ENCODE assay signal across 10 mouse cellular contexts in genomic region chr1:133887044-133887443, GRCm38 (mm10). TPM values are rescaled to one million over a fixed set of nuclear protein-coding genes. Genes with fewer than 3 reads are reported as not detected.
DNase-seq lines count a peak whose midpoint lies in the region; ATAC-seq and TF ChIP-seq lines count a peak whose summit lies in the region.
"Had no signal": no experiment of that assay in that cellular context is flagged by ENCODE, and none has a peak within 500 bp of the region (broad histone marks: within the 10 kb centered on the region; RNA-seq: fewer than 3 reads in every experiment).

No protein-coding gene starts in this region.

- no peak overlapping the region for H3K4me3 ChIP-seq in hindbrain, embryonic 12.5 days
- H3K4me3 ChIP-seq in liver, embryonic 16.5 days (ENCODE audit: low read depth, low read length), result no peak overlapping the region
- no peak overlapping the region for H3K4me3 ChIP-seq in thymus, adult 2 months (ENCODE audit: control insufficient read depth, insufficient read depth, low read length)
- H3K4me3 ChIP-seq: limb, embryonic 13.5 days; stomach, embryonic 15.5 days had no signal

- DNase-seq in adrenal gland, postnatal 14 days, result peak; percentile 34
- no peak for DNase-seq in adrenal gland, adult 18-20 months (ENCODE audit: low spot score in 2 of 2)
- peak; percentile 73 to 75 for DNase-seq in cerebellum, postnatal 25 days
- peak; percentile 62 to 86 for DNase-seq in right cerebral cortex, postnatal 36 days (ENCODE audit: low spot score in 2 of 2)
- no peak for DNase-seq in thymus, adult 2 months
- DNase-seq in T-cell, adult 2 months (ENCODE audit: low spot score), result no peak

- H3K4me1 ChIP-seq in hindbrain, embryonic 12.5 days, result peaks cover 84% of the 10 kb centered on the region
- H3K4me1 ChIP-seq in liver, embryonic 16.5 days (ENCODE audit: control insufficient read depth, low read depth, low read length), result peaks cover 68% of the 10 kb centered on the region
- H3K4me1 ChIP-seq in thymus, adult 2 months (replicated peaks; ENCODE audit: control insufficient read depth, insufficient read depth, low read length), result peaks cover 6% of the 10 kb centered on the region; the same call in 1 of the 2 replicates

- peak overlapping the region; percentile 57 for H3K27ac ChIP-seq in hindbrain, embryonic 12.5 days
- H3K27ac ChIP-seq in liver, embryonic 16.5 days (ENCODE audit: low read length), result no peak overlapping the region
- H3K27ac ChIP-seq in thymus, adult 2 months (ENCODE audit: control insufficient read depth, insufficient read depth, low read length), result no peak overlapping the region
- H3K27ac ChIP-seq: limb, embryonic 13.5 days; stomach, embryonic 15.5 days had no signal

- no peak overlapping the region for H3K9ac ChIP-seq in hindbrain, embryonic 12.5 days
- H3K9ac ChIP-seq in liver, embryonic 16.5 days (ENCODE audit: low read depth, low read length), result peak overlapping the region; percentile 6; the same call in 1 of the 2 replicates
- H3K9ac ChIP-seq: limb, embryonic 13.5 days; stomach, embryonic 15.5 days had no signal

- TF ChIP-seq POLR2A in thymus, adult 2 months (IDR thresholded peaks at IDR 0.05; ENCODE audit: control insufficient read depth, extremely low read depth, insufficient read depth, low read length, poor library complexity), result no peak

- WGBS in hindbrain, embryonic 12.5 days, result 3% methylated on average over 8 of the region's 8 CpGs
- 12% methylated on average over 8 of the region's 8 CpGs for WGBS in liver, embryonic 16.5 days (ENCODE audit: insufficient replicate concordance)
- WGBS in thymus, adult 2 months, result 14% methylated on average over 8 of the region's 8 CpGs

- H3K9me3 ChIP-seq in hindbrain, embryonic 12.5 days (replicated peaks), result no peaks in the 10 kb centered on the region
- H3K9me3 ChIP-seq in liver, embryonic 16.5 days (replicated peaks; ENCODE audit: control insufficient read depth, low read length), result no peaks in the 10 kb centered on the region
- H3K9me3 ChIP-seq: limb, embryonic 13.5 days; stomach, embryonic 15.5 days had no signal

- no peak for TF ChIP-seq CTCF in thymus, adult 2 months (IDR thresholded peaks at IDR 0.05; ENCODE audit: borderline replicate concordance, control insufficient read depth, extremely low read depth, insufficient read depth, low read length, poor library complexity)

- peak overlapping the region; percentile 31 for H3K4me2 ChIP-seq in hindbrain, embryonic 12.5 days (replicated peaks)
- peak overlapping the region; percentile 33 for H3K4me2 ChIP-seq in liver, embryonic 16.5 days (ENCODE audit: low read depth, low read length)
- H3K4me2 ChIP-seq: limb, embryonic 13.5 days; stomach, embryonic 15.5 days had no signal

- no peaks in the 10 kb centered on the region for H3K36me3 ChIP-seq in hindbrain, embryonic 12.5 days
- H3K36me3 ChIP-seq in liver, embryonic 16.5 days (ENCODE audit: control insufficient read depth, insufficient read depth), result no peaks in the 10 kb centered on the region
- no peaks in the 10 kb centered on the region for H3K36me3 ChIP-seq in thymus, adult 2 months (ENCODE audit: control insufficient read depth, insufficient read depth, low read length)
- H3K36me3 ChIP-seq: limb, embryonic 13.5 days; stomach, embryonic 15.5 days had no signal

- H3K27me3 ChIP-seq in hindbrain, embryonic 12.5 days, result no peaks in the 10 kb centered on the region; the same call in 1 of the 2 replicates
- H3K27me3 ChIP-seq in liver, embryonic 16.5 days (ENCODE audit: control insufficient read depth, insufficient read depth, low read depth, low read length), result no peaks in the 10 kb centered on the region
- no peaks in the 10 kb centered on the region for H3K27me3 ChIP-seq in thymus, adult 2 months (ENCODE audit: control insufficient read depth, insufficient read depth, low read length)
- H3K27me3 ChIP-seq: stomach, embryonic 15.5 days had no signal

- ATAC-seq in hindbrain, embryonic 12.5 days (ENCODE audit: low FRiP score), result peak; percentile 46
- ATAC-seq in liver, embryonic 16.5 days (ENCODE audit: low read depth), result no peak

RNA-seq across cellular contexts. Expression of gene Optc, which starts 20.8 kb away (rescaled TPM):
- 1.2 and 2.1 TPM in 2 replicates for total RNA-seq in adrenal gland, postnatal 14 days (2021)
- total RNA-seq in adrenal gland, adult 18-20 months (2021), result 1 to 10 TPM; 1.0 to 1.4 TPM
- 2.0 and 4.0 TPM in 2 replicates for polyA plus RNA-seq in hindbrain, embryonic 12.5 days (2016; fragmentation: Nextera tagmentation; extraction: Ambion mirVana)
- 0.09 and 0.14 TPM in 2 replicates for polyA plus RNA-seq in liver, embryonic 16.5 days (2015; fragmentation: Nextera tagmentation; extraction: Ambion mirVana)
- polyA plus RNA-seq in thymus, adult 2 months (2012; rRNA removed), result 0.91 and 1.0 TPM in 2 replicates

RNA-seq across cellular contexts. Expression of gene Prelp, which starts 34.2 kb away (rescaled TPM):
- 100 and 111 TPM in 2 replicates for total RNA-seq in adrenal gland, postnatal 14 days (2021)
- 10 to 100 TPM; 43.0 to 91.5 TPM for total RNA-seq in adrenal gland, adult 18-20 months (2021)
- 7.2 and 10.5 TPM in 2 replicates for polyA plus RNA-seq in hindbrain, embryonic 12.5 days (2016; fragmentation: Nextera tagmentation; extraction: Ambion mirVana)
- 3.9 and 4.4 TPM in 2 replicates for polyA plus RNA-seq in liver, embryonic 16.5 days (2015; fragmentation: Nextera tagmentation; extraction: Ambion mirVana)
- 10.7 and 13.3 TPM in 2 replicates for polyA plus RNA-seq in thymus, adult 2 months (2012; rRNA removed)

Comparison
In these comparisons a context has a peak if more than half of its experiments do, and no peak if none do; other contexts are left out.
1. DNase-seq: peak in adrenal gland, postnatal 14 days (single experiment), cerebellum, postnatal 25 days (2 of 2) and right cerebral cortex, postnatal 36 days (2 of 2); none in adrenal gland, adult 18-20 months (0 of 2), thymus, adult 2 months (single experiment) and T-cell, adult 2 months (single experiment).